Mouse (Mus musculus) hindbrain, embryonic 16.5 days (tissue): ENCODE measurements around the gene Cops9. TPM values are rescaled to one million over a fixed set of nuclear protein-coding genes. Genes with fewer than 3 reads are reported as not detected.
A peak's percentile ranks its signal among the peaks of the same experiment; 100 is the strongest.

Experiments
- ATAC-seq: fragments of 200-750 bp; cut with Nextera tagmentation; 2 replicates; pipeline ENCODE4 v1.8.0; 2017; ENCODE audit warnings: moderate TSS enrichment, moderate library complexity
- H3K27ac ChIP-seq: fragments of 300-500 bp; sonication (generic); 2 replicates; pipeline ENCODE4 v1.5.1; 2014; ENCODE audit warnings: low read depth, mild to moderate bottlenecking, control low read depth, low read length, moderate library complexity
- H3K27me3 ChIP-seq: fragments of 300-500 bp; sonication (generic); replicated peaks from 2 replicates; pipeline ENCODE4 v1.6.1; 2014; ENCODE audit warnings: low read length; ENCODE audit not compliant: control insufficient read depth, insufficient read depth
- H3K36me3 ChIP-seq: fragments of 300-500 bp; sonication (generic); 2 replicates; pipeline ENCODE4 v1.6.1; 2014; ENCODE audit warnings: mild to moderate bottlenecking, low read length, moderate library complexity, mixed read lengths; ENCODE audit not compliant: control insufficient read depth, insufficient read depth
- H3K4me1 ChIP-seq: fragments of 300-500 bp; sonication (generic); 2 replicates; pipeline ENCODE4 v1.6.1; 2014; ENCODE audit warnings: low read depth, low read length; ENCODE audit not compliant: control insufficient read depth, insufficient read depth
- H3K4me2 ChIP-seq: fragments of 300-500 bp; sonication (generic); 2 replicates; pipeline ENCODE4 v1.6.1; 2014; ENCODE audit warnings: mild to moderate bottlenecking, low read length, control low read depth, moderate library complexity
- H3K4me3 ChIP-seq: fragments of 300-500 bp; sonication (generic); 2 replicates; pipeline ENCODE4 v1.5.1; 2014; ENCODE audit warnings: mild to moderate bottlenecking, low read length, control low read depth, moderate library complexity
- H3K9ac ChIP-seq: fragments of 300-500 bp; sonication (generic); 2 replicates; pipeline ENCODE4 v1.6.1; 2014; ENCODE audit warnings: low read depth, mild to moderate bottlenecking, control low read depth, low read length, moderate library complexity
- H3K9me3 ChIP-seq: fragments of 300-500 bp; sonication (generic); 2 replicates; pipeline ENCODE4 v1.6.1; 2014; ENCODE audit warnings: mild to moderate bottlenecking, low read length, moderate library complexity; ENCODE audit not compliant: control insufficient read depth
- WGBS: fragments of 180-500 bp; shearing (Covaris S2); extraction: QIAGEN DNeasy Blood & Tissue Kit; methylation state at CpG from one replicate; pipeline ENCODE4 v1.1.7; 2014; 5-methylcytosine and 5-hydroxymethylcytosine counted together
- polyA plus RNA-seq: library from polyadenylated mRNA; unstranded; fragments of >200 nt; fragmentation: Nextera tagmentation; extraction: Ambion mirVana; gene quantifications from 2 replicates; pipeline ENCODE4 v1.2.1, GENCODE M21; 2015

The Cops9 gene
- polyA plus RNA-seq, 1 experiment from 2014 or later: 558 TPM

DNA sequence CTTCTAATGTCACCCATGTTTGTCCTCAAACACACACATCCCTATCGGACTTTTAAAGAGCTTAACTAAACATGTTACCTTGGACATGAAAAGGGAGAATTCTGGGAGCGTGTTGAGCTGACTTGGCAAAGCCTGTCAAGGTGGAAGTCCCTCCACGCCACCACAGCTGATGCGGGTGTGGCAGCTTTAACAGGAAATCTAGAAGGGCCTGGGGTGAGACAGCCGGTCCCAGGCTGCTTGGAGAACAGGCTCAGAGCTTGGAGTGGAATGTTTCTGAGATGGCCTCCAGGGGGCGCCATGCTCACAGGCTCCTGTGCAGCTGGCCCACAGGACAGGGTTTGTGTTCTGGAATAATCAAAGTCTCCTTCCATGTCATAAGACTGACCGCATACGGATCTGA, 6.9 kb upstream of the Cops9 start, which contains the start of gene Otos:
TSS of gene Otos (minus strand) at position 169 of the 400 bp plus-strand sequence.
- WGBS: 22% methylated on average over 8 of the region's 8 CpGs
- Histone ChIP-seq H3K27ac (no peak within 1 kb of the TSS), H3K9ac (0 out of 2 replicates have a peak within 1 kb of the TSS, but pooled peaks have one; percentile 8), H3K9me3 (no peaks in the 10 kb centered on the region), H3K36me3 (no peaks in the 10 kb centered on the region), H3K4me3 (no peak within 1 kb of the TSS), H3K4me2 (0 out of 2 replicates have a peak within 1 kb of the TSS, but pooled peaks have one; percentile 26), H3K27me3 (no peaks in the 10 kb centered on the region), H3K4me1 (peaks cover 7% of the 10 kb centered on the region)
- peak; percentile 55 for ATAC-seq

DNA sequence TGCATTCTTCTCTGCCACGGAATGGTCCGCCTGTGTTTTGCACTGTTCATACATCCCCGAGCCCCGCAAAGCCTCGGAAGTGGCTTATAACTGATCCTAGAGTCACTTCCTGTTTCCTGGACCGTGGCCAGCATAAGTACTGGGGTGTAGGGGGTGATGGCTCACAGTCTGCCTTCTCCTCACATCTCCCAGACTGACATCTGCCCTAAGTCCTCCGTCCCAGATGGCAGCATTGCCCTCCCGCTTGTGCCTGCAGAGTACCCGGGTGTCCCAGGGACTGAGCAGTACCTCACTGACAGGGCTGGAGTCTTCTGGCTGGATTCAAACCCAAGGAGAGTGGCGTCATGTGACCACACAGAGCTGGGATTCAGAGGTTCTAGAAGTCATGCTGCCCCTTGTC, 6.4 kb upstream of the Cops9 start:
- H3K4me3 ChIP-seq: no peak overlapping the region
- no peak overlapping the region for H3K27ac ChIP-seq
- peaks cover 7% of the 10 kb centered on the region for H3K4me1 ChIP-seq
- H3K9ac ChIP-seq: 0 out of 2 replicates have a peak overlapping the region, but pooled peaks have one; percentile 8
- 47% methylated on average over 10 of the region's 10 CpGs for WGBS
- H3K36me3 ChIP-seq: no peaks in the 10 kb centered on the region
- H3K27me3 ChIP-seq: no peaks in the 10 kb centered on the region
- no peaks in the 10 kb centered on the region for H3K9me3 ChIP-seq
- ATAC-seq: no peak
- H3K4me2 ChIP-seq: no peak overlapping the region

DNA sequence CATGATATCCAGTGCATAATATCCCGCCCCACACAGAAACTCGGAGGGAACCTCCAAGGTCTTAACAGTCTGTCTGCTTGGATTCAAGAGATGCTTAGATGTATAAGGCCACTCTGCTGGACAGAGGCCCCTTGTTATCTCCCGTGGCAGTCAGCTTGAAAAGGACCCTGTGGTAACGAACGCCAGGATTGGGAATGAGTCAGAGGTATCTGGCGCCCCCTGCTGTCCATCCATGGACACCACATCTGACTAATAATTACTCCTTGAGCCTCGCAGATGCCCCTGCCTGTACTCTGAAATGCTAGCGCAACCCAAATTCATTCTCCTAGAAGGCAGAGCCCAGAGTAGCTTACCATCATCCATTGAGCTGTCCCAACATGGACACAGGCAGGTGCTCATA, 6.0 kb upstream of the Cops9 start:
- Histone ChIP-seq H3K4me3 (no peak overlapping the region), H3K4me1 (peaks cover 7% of the 10 kb centered on the region), H3K9me3 (no peaks in the 10 kb centered on the region), H3K36me3 (no peaks in the 10 kb centered on the region), H3K27ac (no peak overlapping the region), H3K9ac (0 out of 2 replicates have a peak overlapping the region, but pooled peaks have one; percentile 8), H3K27me3 (no peaks in the 10 kb centered on the region), H3K4me2 (0 out of 2 replicates have a peak overlapping the region, but pooled peaks have one; percentile 26)
- WGBS: 11% methylated on average over 8 of the region's 8 CpGs
- peak; percentile 46; the same call in 1 of the 2 replicates for ATAC-seq

GRCm38 (mm10) chr1:92647026-92647425, 5.2 kb upstream of the Cops9 start:
- Histone ChIP-seq H3K9ac (no peak overlapping the region), H3K27me3 (no peaks in the 10 kb centered on the region), H3K4me3 (no peak overlapping the region), H3K27ac (no peak overlapping the region), H3K4me1 (peaks cover 14% of the 10 kb centered on the region), H3K9me3 (no peaks in the 10 kb centered on the region), H3K4me2 (no peak overlapping the region), H3K36me3 (no peaks in the 10 kb centered on the region)
- no peak for ATAC-seq
- WGBS: 76% methylated on average over 4 of the region's 4 CpGs

DNA sequence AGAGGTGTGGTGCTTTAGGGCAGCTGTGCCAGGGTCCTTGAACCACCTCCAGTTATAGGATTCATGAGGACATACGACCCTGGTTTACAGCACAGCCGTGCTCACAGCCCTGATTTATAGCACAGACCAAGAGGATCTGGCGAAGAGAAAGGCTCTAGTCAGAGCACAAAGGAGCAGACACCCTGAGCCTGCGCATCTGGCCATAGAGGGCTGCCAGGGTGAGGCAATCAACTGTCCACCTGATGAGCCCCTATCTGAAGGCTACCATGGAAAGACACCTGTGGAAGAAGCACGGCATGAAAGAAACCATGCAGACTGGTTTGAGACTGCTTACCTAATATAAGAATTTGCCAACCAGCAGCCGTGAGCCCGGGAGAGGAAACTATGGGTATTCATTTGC, 4.8 kb upstream of the Cops9 start:
- Histone ChIP-seq H3K27ac (no peak overlapping the region), H3K4me3 (no peak overlapping the region), H3K4me2 (no peak overlapping the region), H3K27me3 (no peaks in the 10 kb centered on the region), H3K9me3 (no peaks in the 10 kb centered on the region), H3K9ac (no peak overlapping the region), H3K4me1 (peaks cover 14% of the 10 kb centered on the region), H3K36me3 (no peaks in the 10 kb centered on the region)
- 74% methylated on average over 7 of the region's 7 CpGs for WGBS
- no peak for ATAC-seq

GRCm38 (mm10) chr1:92646111-92646510, 4.3 kb upstream of the Cops9 start:
- Histone ChIP-seq H3K27ac (no peak overlapping the region), H3K4me3 (no peak overlapping the region), H3K9me3 (no peaks in the 10 kb centered on the region), H3K9ac (no peak overlapping the region), H3K4me2 (no peak overlapping the region), H3K4me1 (peaks cover 15% of the 10 kb centered on the region), H3K27me3 (no peaks in the 10 kb centered on the region), H3K36me3 (no peaks in the 10 kb centered on the region)
- no peak for ATAC-seq
- WGBS: 57% methylated on average over 2 of the region's 2 CpGs

DNA sequence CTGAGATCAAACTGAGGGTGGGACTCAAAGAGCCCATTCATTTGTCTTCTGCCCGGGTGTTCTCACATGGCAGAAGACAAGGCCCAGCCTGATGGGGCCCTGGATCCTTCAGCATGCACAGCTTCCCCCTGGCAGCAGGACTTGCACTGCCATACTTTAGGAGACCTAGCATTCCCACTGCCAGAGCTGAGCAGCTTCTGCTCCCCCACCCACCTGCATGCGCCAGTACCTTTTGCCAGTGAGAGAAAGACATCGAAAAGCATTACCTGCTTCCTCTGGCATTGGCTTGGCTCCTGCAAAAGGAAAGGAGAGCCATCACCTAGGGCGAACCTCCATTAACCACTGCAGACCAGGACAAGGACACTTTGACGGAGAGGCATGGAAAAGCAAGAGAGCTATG, 3.1 kb upstream of the Cops9 start:
- H3K27ac ChIP-seq: no peak overlapping the region
- no peak overlapping the region for H3K9ac ChIP-seq
- ATAC-seq: no peak
- H3K4me2 ChIP-seq: no peak overlapping the region
- WGBS: 84% methylated on average over 5 of the region's 5 CpGs
- no peaks in the 10 kb centered on the region for H3K27me3 ChIP-seq
- no peak overlapping the region for H3K4me3 ChIP-seq
- H3K36me3 ChIP-seq: no peaks in the 10 kb centered on the region
- H3K4me1 ChIP-seq: peaks cover 27% of the 10 kb centered on the region
- no peaks in the 10 kb centered on the region for H3K9me3 ChIP-seq

DNA sequence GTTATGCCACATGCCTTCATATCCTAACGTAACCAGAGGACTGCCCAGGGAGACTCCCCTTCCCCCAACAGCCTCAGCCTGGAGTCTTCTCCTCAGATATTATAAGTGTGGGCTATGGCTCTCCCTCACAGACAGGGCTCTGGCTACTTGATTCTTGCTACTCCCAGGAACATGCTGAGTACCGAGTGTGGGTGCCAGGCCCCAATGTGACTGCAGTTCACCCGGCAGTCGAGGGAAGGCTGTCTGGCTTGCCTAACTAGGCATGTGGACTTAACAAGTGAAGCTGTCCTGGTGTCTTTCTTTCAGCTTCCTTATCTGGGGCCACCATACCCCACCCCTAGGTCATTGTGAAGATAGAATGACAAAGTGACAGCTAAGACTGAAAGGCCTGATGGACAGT, 1.9 kb upstream of the Cops9 start:
- ATAC-seq: no peak
- H3K36me3 ChIP-seq: no peaks in the 10 kb centered on the region
- H3K9me3 ChIP-seq: no peaks in the 10 kb centered on the region
- no peak overlapping the region for H3K9ac ChIP-seq
- no peak overlapping the region for H3K4me2 ChIP-seq
- H3K27ac ChIP-seq: no peak overlapping the region
- no peaks in the 10 kb centered on the region for H3K27me3 ChIP-seq
- H3K4me3 ChIP-seq: no peak overlapping the region
- 70% methylated on average over 4 of the region's 4 CpGs for WGBS
- peaks cover 27% of the 10 kb centered on the region for H3K4me1 ChIP-seq

- H3K4me2 ChIP-seq: peak overlapping the region; percentile 92
- no peak for ATAC-seq
- H3K4me1 ChIP-seq: peaks cover 20% of the 10 kb centered on the region
- H3K9ac ChIP-seq: no peak overlapping the region
- H3K36me3 ChIP-seq: peaks cover 6% of the 10 kb centered on the region
- H3K9me3 ChIP-seq: no peaks in the 10 kb centered on the region
- no peaks in the 10 kb centered on the region for H3K27me3 ChIP-seq
- 86% methylated on average over 6 of the region's 6 CpGs for WGBS
- H3K4me3 ChIP-seq: no peak overlapping the region
- no peak overlapping the region for H3K27ac ChIP-seq
These were observed 1.4 kb downstream of the Cops9 start for GRCm38 (mm10) chr1:92640393-92640792.

- H3K27me3 ChIP-seq: no peaks in the 10 kb centered on the region
- ATAC-seq: no peak
- no peak overlapping the region for H3K4me2 ChIP-seq
- no peaks in the 10 kb centered on the region for H3K9me3 ChIP-seq
- 96% methylated on average over 4 of the region's 4 CpGs for WGBS
- H3K27ac ChIP-seq: no peak overlapping the region
- H3K36me3 ChIP-seq: peaks cover 6% of the 10 kb centered on the region
- peaks cover 20% of the 10 kb centered on the region for H3K4me1 ChIP-seq
- H3K9ac ChIP-seq: no peak overlapping the region
- no peak overlapping the region for H3K4me3 ChIP-seq
These were observed 3.0 kb downstream of the Cops9 start for GRCm38 (mm10) chr1:92638736-92639135.
